In the genomic region with DNA sequence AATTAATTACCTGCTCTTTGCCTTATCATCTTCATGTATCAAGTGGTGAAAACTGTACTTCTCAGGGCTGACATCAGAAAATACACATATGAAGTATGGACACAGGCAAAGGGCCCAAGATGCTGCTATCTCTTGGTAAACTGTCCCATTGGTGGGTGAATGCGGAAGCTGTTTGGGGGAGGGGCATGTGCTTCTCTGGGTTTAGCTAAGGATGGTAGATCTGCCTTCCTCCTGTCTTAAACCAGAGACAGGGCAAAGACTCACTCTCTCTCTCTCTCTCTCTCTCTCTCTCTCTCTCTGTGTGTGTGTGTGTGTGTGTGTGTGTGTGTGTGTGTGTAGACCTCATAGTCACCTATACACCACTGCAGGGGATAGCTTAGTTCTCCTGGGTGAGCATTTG, we compare ENCODE assay signal across 8 mouse cellular contexts.
A peak's percentile ranks its signal among the peaks of the same experiment; 100 is the strongest.
DNase-seq lines count a peak whose midpoint lies in the region; ATAC-seq and TF ChIP-seq lines count a peak whose summit lies in the region.

No protein-coding gene starts in this region.

- peak in 1 of 2 experiments; percentile 45 for DNase-seq in heart, adult 2 months
- no peak for DNase-seq in heart, adult 9 months (ENCODE audit: low spot score in 2 of 2)
- no peak for DNase-seq in intestine, embryonic 14.5 days (ENCODE audit: low spot score)
- no peak for DNase-seq in c-Kit-positive CD71-positive TER-119-positive erythroid progenitor cells, embryonic 14.5 days (ENCODE audit: low spot score)
- no peak for DNase-seq in right cerebral cortex, postnatal 10 days (ENCODE audit: low spot score in 2 of 2)
- no peak for DNase-seq in layer of hippocampus, adult 8-10 months (ENCODE audit: low spot score in 2 of 2)

- H3K9me3 ChIP-seq in intestine, embryonic 14.5 days (ENCODE audit: control insufficient read depth, low read length): no peaks in the 10 kb centered on the region

- intact Hi-C loops in heart, adult 2 months (cut with DNase I): no loop called here

- peak overlapping the region; percentile 64 for H3K4me2 ChIP-seq in intestine, embryonic 14.5 days (ENCODE audit: low read length)

- H3K27ac ChIP-seq in heart, adult 2 months: peak overlapping the region; percentile 99
- H3K27ac ChIP-seq in brown adipose tissue, adult 24 weeks (replicated peaks; ENCODE audit: low read depth, low read length): peak overlapping the region; percentile 93
- H3K27ac ChIP-seq in intestine, embryonic 14.5 days (ENCODE audit: low read depth): peak overlapping the region; percentile 16; the same call in 1 of the 2 replicates
- peak overlapping the region; percentile 22 for H3K27ac ChIP-seq in macrophage

- TF ChIP-seq CTCF in heart, adult 2 months (IDR thresholded peaks at IDR 0.05): no peak

- peaks cover 26% of the 10 kb centered on the region for H3K4me1 ChIP-seq in heart, adult 2 months (ENCODE audit: control insufficient read depth, insufficient read depth, low read length)
- peaks cover 56% of the 10 kb centered on the region for H3K4me1 ChIP-seq in brown adipose tissue, adult 24 weeks (ENCODE audit: control insufficient read depth, insufficient read depth, insufficient read length, low read length)
- peaks cover 42% of the 10 kb centered on the region for H3K4me1 ChIP-seq in intestine, embryonic 14.5 days (replicated peaks; ENCODE audit: control insufficient read depth, insufficient read depth, low read length)

- H3K4me3 ChIP-seq in heart, adult 2 months: peak overlapping the region; percentile 99
- peak overlapping the region; percentile 82 for H3K4me3 ChIP-seq in brown adipose tissue, adult 24 weeks (ENCODE audit: insufficient read depth, low read depth, low read length)
- H3K4me3 ChIP-seq in intestine, embryonic 14.5 days (ENCODE audit: low read depth, low read length): no peak overlapping the region
- no peak overlapping the region for H3K4me3 ChIP-seq in macrophage (ENCODE audit: inconsistent target)

- H3K9ac ChIP-seq in heart, adult 2 months (ENCODE audit: low read depth, low read length): peak overlapping the region; percentile 86
- H3K9ac ChIP-seq in intestine, embryonic 14.5 days (ENCODE audit: low read length): no peak overlapping the region

- peaks cover 3% of the 10 kb centered on the region; the same call in 1 of the 2 replicates for H3K79me2 ChIP-seq in heart, adult 2 months (replicated peaks; ENCODE audit: control insufficient read depth, insufficient read depth, low read length)
- no peaks in the 10 kb centered on the region for H3K79me2 ChIP-seq in macrophage (ENCODE audit: inconsistent target)

- peaks cover 5% of the 10 kb centered on the region for H3K36me3 ChIP-seq in heart, adult 2 months (ENCODE audit: control insufficient read depth, insufficient read depth, low read length)
- no peaks in the 10 kb centered on the region for H3K36me3 ChIP-seq in intestine, embryonic 14.5 days (ENCODE audit: control insufficient read depth, insufficient read depth, low read length)
- H3K36me3 ChIP-seq in macrophage (ENCODE audit: inconsistent target): no peaks in the 10 kb centered on the region

- no peak for TF ChIP-seq POLR2A in heart, adult 2 months (IDR thresholded peaks at IDR 0.05; ENCODE audit: insufficient read depth, low read depth, low read length)

- H3K27me3 ChIP-seq in heart, adult 2 months (ENCODE audit: control insufficient read depth, insufficient read depth, low read length): no peaks in the 10 kb centered on the region
- H3K27me3 ChIP-seq in intestine, embryonic 14.5 days (replicated peaks; ENCODE audit: control insufficient read depth, insufficient read depth, low read length): no peaks in the 10 kb centered on the region

- TF ChIP-seq EP300 in heart, adult 2 months (IDR thresholded peaks at IDR 0.05; ENCODE audit: insufficient read depth, low read depth, low read length): no peak

- ATAC-seq in intestine, embryonic 14.5 days (replicated peaks; ENCODE audit: low FRiP score, low TSS enrichment, low read depth): no peak

- 46% methylated on average over 1 of the region's 1 CpGs for WGBS in heart, adult 2 months
- 78% methylated on average over 1 of the region's 1 CpGs for whole genome bisulfite sequencing in intestine, embryonic 14.5 days
- 67% methylated on average over 1 of the region's 1 CpGs for WGBS in macrophage (ENCODE audit: missing documents)

Comparison
In these comparisons a context has a peak if more than half of its experiments do, and no peak if none do; other contexts are left out.
1. H3K27ac ChIP-seq: peak in every context shown above with its lines; median percentile 99 in heart, adult 2 months; 93 in brown adipose tissue, adult 24 weeks; 22 in macrophage; 16 in intestine, embryonic 14.5 days.
2. H3K4me3 ChIP-seq: peak in heart, adult 2 months (single experiment) and brown adipose tissue, adult 24 weeks (single experiment); none in intestine, embryonic 14.5 days (single experiment) and macrophage (single experiment).